ENCODE assay signal across 15 mouse cellular contexts in the genomic region with DNA sequence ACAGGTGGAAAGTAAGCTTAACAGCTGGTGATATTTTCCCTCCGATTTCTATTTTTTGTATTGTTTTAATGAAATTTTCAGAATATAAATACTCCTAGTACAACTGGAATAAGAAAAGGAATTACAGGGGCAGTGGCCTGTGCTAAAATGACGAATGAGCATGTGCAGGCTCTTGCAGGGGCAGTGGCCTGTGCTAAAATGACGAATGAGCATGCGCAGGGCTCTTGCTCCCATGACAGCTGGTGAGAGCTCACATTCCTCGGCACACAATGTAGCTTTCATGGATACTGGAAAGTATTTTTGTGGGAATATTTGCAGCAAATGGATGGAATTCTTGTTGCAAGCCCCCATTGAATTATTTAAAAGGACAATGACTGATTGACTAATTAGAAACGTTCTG. TPM values are rescaled to one million over a fixed set of nuclear protein-coding genes. Genes with fewer than 3 reads are reported as not detected.
DNase-seq lines count a peak whose midpoint lies in the region; ATAC-seq lines count a peak whose summit lies in the region.
"Had no signal": no experiment of that assay in that cellular context is flagged by ENCODE, and none has a peak within 500 bp of the region (broad histone marks: within the 10 kb centered on the region; RNA-seq: fewer than 3 reads in every experiment).

No protein-coding gene starts in this region.

- no peak for ATAC-seq in midbrain, embryonic 11.5 days (ENCODE audit: low FRiP score)
- ATAC-seq in midbrain, embryonic 16.5 days: no peak
- peak; percentile 72 for ATAC-seq in hindbrain, embryonic 11.5 days (ENCODE audit: low FRiP score)

- no peak overlapping the region for H3K4me3 ChIP-seq in midbrain, embryonic 11.5 days (ENCODE audit: low read depth, low read length)
- no peak overlapping the region for H3K4me3 ChIP-seq in midbrain, embryonic 16.5 days (ENCODE audit: low read depth, low read length)
- no peak overlapping the region for H3K4me3 ChIP-seq in hindbrain, embryonic 11.5 days (ENCODE audit: low read depth, low read length)
- H3K4me3 ChIP-seq: embryonic facial prominence, embryonic 13.5 days; heart, adult 2 months; left cerebral cortex, adult 2 months had no signal

- no peaks in the 10 kb centered on the region for H3K36me3 ChIP-seq in midbrain, embryonic 11.5 days (ENCODE audit: control insufficient read depth, insufficient read depth, low read length)
- H3K36me3 ChIP-seq in midbrain, embryonic 16.5 days (ENCODE audit: control insufficient read depth, insufficient read depth, low read length): no peaks in the 10 kb centered on the region
- no peaks in the 10 kb centered on the region for H3K36me3 ChIP-seq in hindbrain, embryonic 11.5 days (ENCODE audit: control insufficient read depth, insufficient read depth, low read length)
- H3K36me3 ChIP-seq: embryonic facial prominence, embryonic 13.5 days had no signal

- DNase-seq in gastrocnemius, postnatal 10 days: peak; percentile 24
- no peak for DNase-seq in gastrocnemius, postnatal 4 days (ENCODE audit: low spot score in 2 of 2)
- DNase-seq in midbrain, embryonic 11.5 days (ENCODE audit: low spot score, missing footprints): peak; percentile 64
- peak; percentile 45 for DNase-seq in hindbrain, embryonic 11.5 days (ENCODE audit: low spot score)
- DNase-seq in retina, embryonic 14.5 days (ENCODE audit: low spot score): peak; percentile 62
- no peak for DNase-seq in left cerebral cortex, postnatal 36 days (ENCODE audit: low spot score in 2 of 2)
- no peak for DNase-seq in thymus, postnatal 10 days (ENCODE audit: low spot score in 2 of 2)
- DNase-seq: cerebellum, adult 8-10 months; heart, adult 2 months; heart, postnatal 36 days; right cerebral cortex, postnatal 4 days had no signal

- H3K27me3 ChIP-seq in midbrain, embryonic 11.5 days (ENCODE audit: control insufficient read depth, insufficient read depth, low read length): no peaks in the 10 kb centered on the region
- H3K27me3 ChIP-seq in midbrain, embryonic 16.5 days (ENCODE audit: control insufficient read depth, insufficient read depth, low read depth, low read length): no peaks in the 10 kb centered on the region
- H3K27me3 ChIP-seq in hindbrain, embryonic 11.5 days (ENCODE audit: control insufficient read depth, insufficient read depth, low read length): no peaks in the 10 kb centered on the region
- H3K27me3 ChIP-seq: embryonic facial prominence, embryonic 13.5 days had no signal

- intact Hi-C loops in left cerebral cortex, postnatal 36 days (cut with DNase I): loop anchor here (10.0 kb wide), 2 partner anchors 884 to 1084 kb away; no protein-coding TSS in a partner anchor

- 76% methylated on average over 6 of the region's 6 CpGs for WGBS in midbrain, embryonic 11.5 days
- 54% methylated on average over 6 of the region's 6 CpGs for WGBS in midbrain, embryonic 16.5 days
- 44% methylated on average over 6 of the region's 6 CpGs for WGBS in hindbrain, embryonic 11.5 days

- H3K4me1 ChIP-seq in midbrain, embryonic 11.5 days (ENCODE audit: control insufficient read depth, insufficient read depth, low read length): no peaks in the 10 kb centered on the region
- no peaks in the 10 kb centered on the region for H3K4me1 ChIP-seq in midbrain, embryonic 16.5 days (ENCODE audit: control insufficient read depth, insufficient read depth, low read length)
- no peaks in the 10 kb centered on the region; the same call in 1 of the 2 replicates for H3K4me1 ChIP-seq in hindbrain, embryonic 11.5 days (replicated peaks; ENCODE audit: control insufficient read depth, insufficient read depth, low read length)
- H3K4me1 ChIP-seq: embryonic facial prominence, embryonic 13.5 days had no signal

- H3K9me3 ChIP-seq in midbrain, embryonic 11.5 days (ENCODE audit: control insufficient read depth, low read length): no peaks in the 10 kb centered on the region
- no peaks in the 10 kb centered on the region for H3K9me3 ChIP-seq in midbrain, embryonic 16.5 days (replicated peaks; ENCODE audit: control insufficient read depth, low read length, poor library complexity, severe bottlenecking)
- no peaks in the 10 kb centered on the region for H3K9me3 ChIP-seq in hindbrain, embryonic 11.5 days (ENCODE audit: control insufficient read depth, low read length)
- H3K9me3 ChIP-seq: embryonic facial prominence, embryonic 13.5 days had no signal

- H3K9ac ChIP-seq in midbrain, embryonic 11.5 days (ENCODE audit: low read length): no peak overlapping the region
- H3K9ac ChIP-seq in midbrain, embryonic 16.5 days (ENCODE audit: low read depth, low read length): no peak overlapping the region
- H3K9ac ChIP-seq in hindbrain, embryonic 11.5 days (ENCODE audit: low read depth, low read length): no peak overlapping the region
- H3K9ac ChIP-seq: embryonic facial prominence, embryonic 13.5 days; liver, embryonic 14.5 days had no signal

- no peak overlapping the region for H3K27ac ChIP-seq in midbrain, embryonic 11.5 days (ENCODE audit: low read depth, low read length)
- H3K27ac ChIP-seq in midbrain, embryonic 16.5 days (ENCODE audit: low read length): no peak overlapping the region
- H3K27ac ChIP-seq in hindbrain, embryonic 11.5 days (ENCODE audit: low read depth, low read length): no peak overlapping the region
- H3K27ac ChIP-seq: embryonic facial prominence, embryonic 13.5 days; heart, adult 2 months; left cerebral cortex, adult 2 months; liver, embryonic 14.5 days had no signal

- no peak overlapping the region for H3K4me2 ChIP-seq in midbrain, embryonic 11.5 days
- no peak overlapping the region for H3K4me2 ChIP-seq in midbrain, embryonic 16.5 days (ENCODE audit: low read length)
- no peak overlapping the region for H3K4me2 ChIP-seq in hindbrain, embryonic 11.5 days (replicated peaks; ENCODE audit: low read depth, low read length)
- H3K4me2 ChIP-seq: embryonic facial prominence, embryonic 13.5 days had no signal

RNA-seq across cellular contexts. Expression of a gene that starts 46.5 kb away (rescaled TPM):
- 10 to 100 TPM; 47.9 to 58.8 TPM for total RNA-seq in gastrocnemius, postnatal 10 days (2021)
- 10 to 100 TPM; 45.7 to 50.9 TPM for total RNA-seq in gastrocnemius, postnatal 4 days (2021)
- 20.5 and 22.1 TPM in 2 replicates for polyA plus RNA-seq in midbrain, embryonic 11.5 days (2014; fragmentation: Nextera tagmentation; extraction: Ambion mirVana)
- polyA plus RNA-seq in midbrain, embryonic 16.5 days (2015; fragmentation: Nextera tagmentation; extraction: Ambion mirVana): 55.7 and 63.3 TPM in 2 replicates
- 17.7 and 22.6 TPM in 2 replicates for polyA plus RNA-seq in hindbrain, embryonic 11.5 days (2014; fragmentation: Nextera tagmentation; extraction: Ambion mirVana)
- total RNA-seq in left cerebral cortex, postnatal 36 days (2021): 10 to 100 TPM; 58.5 to 65.0 TPM

Comparison
In these comparisons a context has a peak if more than half of its experiments do, and no peak if none do; other contexts are left out.
1. DNase-seq: peak in gastrocnemius, postnatal 10 days (single experiment), midbrain, embryonic 11.5 days (single experiment), hindbrain, embryonic 11.5 days (single experiment) and retina, embryonic 14.5 days (single experiment); none in gastrocnemius, postnatal 4 days (0 of 2), left cerebral cortex, postnatal 36 days (0 of 2) and thymus, postnatal 10 days (0 of 2).